Mouse (Mus musculus): ENCODE measurements around the gene Haus3. TPM values are rescaled to one million over a fixed set of nuclear protein-coding genes. Genes with fewer than 3 reads are reported as not detected.

The Haus3 gene
- polyA plus RNA-seq, 1 experiment from 2014 or later: 13.5 TPM

Other genes starting within 250 kb of the Haus3 start
- gene Nelfa, start 233.1 kb downstream of the Haus3 start, polyA plus RNA-seq (2015; fragmentation: Nextera tagmentation; extraction: Ambion mirVana): 40.5 and 44.3 TPM in 2 replicates
- gene Gm1673, start 186.1 kb downstream of the Haus3 start, polyA plus RNA-seq (2015; fragmentation: Nextera tagmentation; extraction: Ambion mirVana): 598 and 652 TPM in 2 replicates
- 6.2 TPM in 2 replicates for gene Nat8l, start 173.5 kb downstream of the Haus3 start, polyA plus RNA-seq (2015; fragmentation: Nextera tagmentation; extraction: Ambion mirVana)
- gene Poln, start 79 bp downstream of the Haus3 start, polyA plus RNA-seq (2015; fragmentation: Nextera tagmentation; extraction: Ambion mirVana): 0.45 and 0.77 TPM in 2 replicates
- gene Mxd4, start 18.2 kb upstream of the Haus3 start, polyA plus RNA-seq (2015; fragmentation: Nextera tagmentation; extraction: Ambion mirVana): 33.5 and 34.2 TPM in 2 replicates
- gene Zfyve28, start 118.9 kb upstream of the Haus3 start, polyA plus RNA-seq (2015; fragmentation: Nextera tagmentation; extraction: Ambion mirVana): 5.3 and 6.2 TPM in 2 replicates
- 0.14 TPM in 1 of 2 replicates, not detected in the other for gene Cfap99, start 119.1 kb upstream of the Haus3 start, polyA plus RNA-seq (2015; fragmentation: Nextera tagmentation; extraction: Ambion mirVana)
- gene Rnf4, start 166.8 kb upstream of the Haus3 start, polyA plus RNA-seq (2015; fragmentation: Nextera tagmentation; extraction: Ambion mirVana): 125 and 129 TPM in 2 replicates
- 14.0 and 15.5 TPM in 2 replicates for gene Fam193a, start 200.4 kb upstream of the Haus3 start, polyA plus RNA-seq (2015; fragmentation: Nextera tagmentation; extraction: Ambion mirVana)